Mouse (Mus musculus) intestine, embryonic 14.5 days (tissue): ENCODE measurements at regions not wholly inside any gene's neighbourhood (a gene's known extent, or its start where the extent isn't known, plus 50 kb on each side); places are given as distances from the start of the nearest gene placed in this dataset.

Experiments
- ATAC-seq: fragments of 200-750 bp; cut with Nextera tagmentation; replicated peaks from 2 replicates; pipeline ENCODE4 v1.8.0; 2017; ENCODE audit warnings: low read depth, moderate number of reproducible peaks, moderate TSS enrichment, moderate library complexity; ENCODE audit not compliant: low FRiP score, low TSS enrichment
- DNase-seq: peaks from one replicate; pipeline ENCODE4 v3.0.0-alpha.2; 2018; ENCODE audit warnings: low spot score
- H3K27ac ChIP-seq: fragments of 300-500 bp; sonication (generic); 2 replicates; pipeline ENCODE4 v1.5.1; 2014; ENCODE audit warnings: low read depth, mild to moderate bottlenecking, control low read depth
- H3K27me3 ChIP-seq: fragments of 300-500 bp; sonication (generic); replicated peaks from 2 replicates; pipeline ENCODE4 v1.6.1; 2014; ENCODE audit warnings: low read length, control low read depth; ENCODE audit not compliant: control insufficient read depth, insufficient read depth
- H3K36me3 ChIP-seq: fragments of 300-500 bp; sonication (generic); 2 replicates; pipeline ENCODE4 v1.6.1; 2014; ENCODE audit warnings: low read length, control low read depth; ENCODE audit not compliant: control insufficient read depth, insufficient read depth
- H3K4me1 ChIP-seq: fragments of 300-500 bp; sonication (generic); replicated peaks from 2 replicates; pipeline ENCODE4 v1.6.1; 2014; ENCODE audit warnings: low read length, control low read depth, mixed read lengths; ENCODE audit not compliant: control insufficient read depth, insufficient read depth
- H3K4me2 ChIP-seq: fragments of 300-500 bp; sonication (generic); 2 replicates; pipeline ENCODE4 v1.6.1; 2014; ENCODE audit warnings: low read length
- H3K4me3 ChIP-seq: fragments of 300-500 bp; sonication (generic); 2 replicates; pipeline ENCODE4 v1.5.1; 2014; ENCODE audit warnings: low read depth, low read length, control low read depth, mixed read lengths
- H3K9ac ChIP-seq: fragments of 300-500 bp; sonication (generic); 2 replicates; pipeline ENCODE4 v1.6.1; 2014; ENCODE audit warnings: mild to moderate bottlenecking, low read length
- H3K9me3 ChIP-seq: fragments of 300-500 bp; sonication (generic); 2 replicates; pipeline ENCODE4 v1.6.1; 2016; ENCODE audit warnings: low read length, control low read depth; ENCODE audit not compliant: control insufficient read depth
- WGBS: fragments of 180-500 bp; shearing (Covaris S2); extraction: QIAGEN DNeasy Blood & Tissue Kit; methylation state at CpG from one replicate; pipeline ENCODE4 v1.1.7; 2014; 5-methylcytosine and 5-hydroxymethylcytosine counted together

- Histone ChIP-seq H3K4me1 (no peaks in the 10 kb centered on the region), H3K9ac (no peak overlapping the region), H3K9me3 (no peaks in the 10 kb centered on the region), H3K27ac (no peak overlapping the region), H3K4me2 (no peak overlapping the region), H3K4me3 (no peak overlapping the region), H3K27me3 (no peaks in the 10 kb centered on the region), H3K36me3 (no peaks in the 10 kb centered on the region)
- DNase-seq: no peak
- 80% methylated on average over 11 of the region's 11 CpGs for WGBS
- no peak for ATAC-seq
These were observed 133.6 kb upstream of the Satb1 start for GRCm38 (mm10) chr17:51966573-51967284.

- Histone ChIP-seq H3K4me1 (no peaks in the 10 kb centered on the region), H3K4me2 (no peak overlapping the region), H3K27me3 (no peaks in the 10 kb centered on the region), H3K36me3 (no peaks in the 10 kb centered on the region), H3K4me3 (no peak overlapping the region), H3K9ac (no peak overlapping the region), H3K9me3 (no peaks in the 10 kb centered on the region), H3K27ac (no peak overlapping the region)
- 74% methylated on average over 12 of the region's 12 CpGs for WGBS
- ATAC-seq (no peak), DNase-seq (no peak)
These were observed 129.5 kb upstream of the Satb1 start for GRCm38 (mm10) chr17:51962529-51963110.

DNA sequence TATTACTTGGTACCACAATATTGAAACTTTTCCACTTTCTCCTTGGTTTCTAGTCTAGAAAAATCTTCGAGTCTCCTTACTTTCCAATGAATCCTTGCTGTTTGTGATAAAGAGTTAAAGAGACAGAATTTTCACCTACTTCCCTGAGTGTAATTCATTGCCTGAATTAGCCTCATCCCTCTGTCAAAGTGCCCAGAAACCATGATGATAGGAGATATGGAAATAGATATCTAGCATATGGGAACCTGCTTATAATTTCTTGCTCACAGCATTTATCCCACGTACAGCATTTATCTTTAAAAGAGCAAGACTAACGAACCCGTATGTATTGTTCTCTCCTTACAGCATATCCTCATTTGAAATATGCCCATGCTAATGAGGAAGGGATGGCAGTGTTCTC lies 128.2 kb upstream of the Satb1 start:
- WGBS: 87% methylated on average over 4 of the region's 4 CpGs
- no peak for ATAC-seq
- DNase-seq: no peak

GRCm38 (mm10) chr17:51956275-51956674 lies 123.2 kb upstream of the Satb1 start:
- no peak for ATAC-seq
- Histone ChIP-seq H3K27ac (no peak overlapping the region), H3K27me3 (no peaks in the 10 kb centered on the region), H3K4me2 (no peak overlapping the region), H3K4me1 (no peaks in the 10 kb centered on the region), H3K9ac (no peak overlapping the region), H3K4me3 (no peak overlapping the region), H3K36me3 (no peaks in the 10 kb centered on the region), H3K9me3 (no peaks in the 10 kb centered on the region)
- DNase-seq: no peak
- WGBS: 93% methylated on average over 13 of the region's 13 CpGs

More for the DNA sequence above, 128.2 kb upstream of the Satb1 start:
- Histone ChIP-seq H3K27ac (no peak overlapping the region), H3K4me3 (no peak overlapping the region), H3K36me3 (no peaks in the 10 kb centered on the region), H3K4me2 (no peak overlapping the region), H3K4me1 (no peaks in the 10 kb centered on the region), H3K9ac (no peak overlapping the region), H3K27me3 (no peaks in the 10 kb centered on the region), H3K9me3 (no peaks in the 10 kb centered on the region)

DNA sequence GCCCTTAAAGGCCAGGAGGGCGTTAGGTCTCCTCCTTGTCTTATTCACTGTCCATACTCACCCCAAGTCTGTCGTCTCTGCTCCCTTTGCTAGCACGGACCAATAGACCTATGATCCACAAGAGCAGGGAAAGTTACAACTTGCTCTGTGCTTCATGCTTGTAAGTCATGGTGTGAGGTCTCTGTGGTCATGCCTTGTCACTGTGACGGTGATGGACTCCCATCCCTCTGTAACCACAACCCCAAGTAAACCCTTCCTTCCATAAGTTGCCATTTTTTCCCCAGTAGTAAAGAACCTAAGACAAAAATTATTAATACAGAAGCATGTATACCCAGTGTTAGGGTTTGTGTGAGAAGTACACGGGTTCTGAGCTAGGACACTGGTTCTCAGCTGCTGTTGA lies 104.6 kb upstream of the Satb1 start:
- Histone ChIP-seq H3K27me3 (no peaks in the 10 kb centered on the region), H3K36me3 (no peaks in the 10 kb centered on the region), H3K9ac (no peak overlapping the region), H3K27ac (no peak overlapping the region), H3K4me3 (no peak overlapping the region), H3K9me3 (no peaks in the 10 kb centered on the region), H3K4me1 (no peaks in the 10 kb centered on the region), H3K4me2 (no peak overlapping the region)
- DNase-seq (no peak), ATAC-seq (no peak)
- WGBS: 86% methylated on average over 5 of the region's 5 CpGs

GRCm38 (mm10) chr17:51936071-51936470 lies 103.0 kb upstream of the Satb1 start:
- ATAC-seq: no peak
- 81% methylated on average over 5 of the region's 5 CpGs for WGBS

DNA sequence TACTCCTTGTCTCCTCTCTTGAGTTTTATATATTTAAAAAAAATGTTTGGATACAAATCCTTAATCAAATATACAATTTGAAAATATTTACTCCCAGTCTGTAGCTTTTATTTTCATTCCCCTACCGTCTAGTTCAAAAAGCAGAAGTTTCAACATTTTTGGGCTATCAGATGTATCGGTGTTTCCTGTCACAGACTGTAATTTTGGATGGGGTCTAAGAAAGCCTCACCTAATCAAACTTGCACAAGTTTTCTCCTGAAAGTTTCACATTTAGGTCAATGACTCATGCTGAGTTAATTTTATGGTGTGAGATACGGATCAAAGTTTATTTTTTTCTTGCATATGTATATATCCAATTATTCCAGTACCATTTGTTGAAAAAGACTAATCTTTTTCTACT lies 93.3 kb upstream of the Satb1 start:
- H3K27ac ChIP-seq: no peak overlapping the region
- H3K4me2 ChIP-seq: no peak overlapping the region
- no peak overlapping the region for H3K9ac ChIP-seq
- no peaks in the 10 kb centered on the region for H3K4me1 ChIP-seq
- DNase-seq (no peak), ATAC-seq (no peak)
- WGBS: 86% methylated on average over 3 of the region's 3 CpGs
- H3K9me3 ChIP-seq: no peaks in the 10 kb centered on the region
- no peaks in the 10 kb centered on the region for H3K27me3 ChIP-seq
- no peaks in the 10 kb centered on the region for H3K36me3 ChIP-seq
- H3K4me3 ChIP-seq: no peak overlapping the region

More at GRCm38 (mm10) chr17:51936071-51936470, 103.0 kb upstream of the Satb1 start:
- Histone ChIP-seq H3K9me3 (no peaks in the 10 kb centered on the region), H3K4me1 (no peaks in the 10 kb centered on the region), H3K27ac (no peak overlapping the region), H3K27me3 (no peaks in the 10 kb centered on the region), H3K4me2 (no peak overlapping the region), H3K36me3 (no peaks in the 10 kb centered on the region), H3K9ac (no peak overlapping the region), H3K4me3 (no peak overlapping the region)
- no peak for DNase-seq

GRCm38 (mm10) chr17:51907031-51907430 lies 73.9 kb upstream of the Satb1 start:
- Histone ChIP-seq H3K9me3 (no peaks in the 10 kb centered on the region), H3K4me2 (no peak overlapping the region), H3K9ac (no peak overlapping the region), H3K27ac (no peak overlapping the region), H3K4me1 (no peaks in the 10 kb centered on the region), H3K4me3 (no peak overlapping the region), H3K36me3 (no peaks in the 10 kb centered on the region), H3K27me3 (no peaks in the 10 kb centered on the region)
- ATAC-seq: no peak
- no peak for DNase-seq
- 76% methylated on average over 4 of the region's 4 CpGs for WGBS

GRCm38 (mm10) chr17:51906418-51906817 lies 73.3 kb upstream of the Satb1 start:
- WGBS: 84% methylated on average over 4 of the region's 4 CpGs
- Histone ChIP-seq H3K4me2 (no peak overlapping the region), H3K4me1 (no peaks in the 10 kb centered on the region), H3K9me3 (no peaks in the 10 kb centered on the region), H3K27ac (no peak overlapping the region), H3K4me3 (no peak overlapping the region), H3K36me3 (no peaks in the 10 kb centered on the region), H3K27me3 (no peaks in the 10 kb centered on the region), H3K9ac (no peak overlapping the region)
- DNase-seq: no peak
- ATAC-seq: no peak
